Mouse (Mus musculus) monocyte, adult 59 days (primary cell): Measurements from ENCODE around the gene Dhx40. TPM values are rescaled to one million over a fixed set of nuclear protein-coding genes. Genes with fewer than 3 reads are reported as not detected.

Experiments used
- total RNA-seq, 2 experiments: library from RNA; stranded (reverse); gene quantifications; one replicate each; pipeline ENCODE4 v1.2.4; 2023

The Dhx40 gene
- 10 to 100 TPM; 63.5 to 75.5 TPM for total RNA-seq

DNA sequence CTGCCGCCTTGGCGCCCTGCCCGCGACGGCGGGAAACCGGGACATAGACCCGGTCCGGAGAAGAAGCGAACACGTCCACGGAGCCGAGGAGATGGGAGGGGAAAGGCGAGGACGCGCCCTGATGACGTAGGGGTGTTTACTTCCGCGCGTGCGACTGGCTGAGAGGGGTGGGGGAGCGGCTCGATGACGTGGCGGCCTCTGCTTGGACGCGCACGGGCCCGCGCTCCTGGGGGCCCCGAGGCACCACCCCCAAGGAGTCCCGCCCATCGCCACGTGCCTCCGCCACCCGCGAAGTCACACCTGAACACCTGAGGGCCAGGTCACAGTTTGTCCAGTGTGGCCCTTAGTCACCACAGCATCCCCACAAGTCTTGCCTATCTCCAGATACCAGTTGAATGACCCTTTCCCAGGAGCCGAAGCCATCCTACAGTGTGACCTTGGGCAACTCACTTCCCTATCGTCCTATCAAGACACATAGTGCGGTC is at the start of gene Dhx40:
Dhx40 (minus strand) TSS at position 242 of the 485 bp plus-strand sequence.

DNA sequence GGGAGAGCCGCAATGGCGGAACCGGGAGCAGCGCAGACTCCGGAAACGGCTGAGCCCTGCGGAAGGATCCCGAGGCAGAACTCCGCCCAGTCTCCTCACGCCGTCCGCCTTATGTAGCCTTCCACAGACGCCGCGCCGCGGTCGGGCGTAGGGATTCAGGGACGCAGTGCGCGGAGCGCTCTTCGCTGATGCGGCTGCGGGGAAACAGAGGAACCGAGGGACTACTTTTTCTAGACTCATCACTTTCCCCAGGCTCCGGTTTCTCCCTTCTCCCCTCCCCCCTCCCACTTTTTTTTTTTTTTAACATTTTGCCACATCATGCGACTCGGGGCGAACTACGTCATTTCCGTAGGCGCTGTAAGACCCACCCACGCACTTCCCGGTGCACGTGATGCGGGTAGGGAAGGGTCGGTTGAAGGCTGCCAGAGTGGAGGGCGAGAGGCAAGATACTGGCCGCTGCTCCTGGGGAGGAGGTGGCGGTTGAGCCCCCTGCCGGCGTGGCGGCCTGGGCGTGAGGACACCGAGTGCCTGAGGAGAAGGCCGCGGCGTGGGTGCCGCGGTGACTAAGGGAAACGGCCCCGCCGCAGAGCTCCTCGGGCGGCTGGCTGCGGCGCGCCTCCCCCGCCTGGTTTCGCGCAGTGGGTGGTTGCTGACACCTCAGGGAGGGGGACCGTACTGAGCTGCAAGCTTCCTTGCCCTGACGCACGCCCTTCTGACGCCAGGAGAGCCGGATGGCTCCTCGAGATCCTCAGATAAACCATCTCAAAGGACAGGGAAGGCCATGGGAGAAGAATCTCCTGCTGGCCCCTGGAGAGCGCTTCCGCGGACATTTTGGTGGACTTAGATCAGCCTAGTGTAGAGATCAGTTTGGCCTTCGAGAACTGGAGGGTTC is 49.8 kb downstream of the Dhx40 start, which contains the start of gene Cltc:
Cltc (minus strand) TSS at position 86 of the 892 bp plus-strand sequence.

Other genes starting within 250 kb of the Dhx40 start
- 100 to 1,000 TPM; 168 to 184 TPM for gene Vmp1, start 123.9 kb downstream of the Dhx40 start, total RNA-seq
- 1 to 10 TPM; 3.2 to 4.0 TPM for gene Ptrh2, start 123.8 kb downstream of the Dhx40 start, total RNA-seq
- 100 to 1,000 TPM; 229 to 271 TPM for gene Cltc, start 50.2 kb downstream of the Dhx40 start, total RNA-seq
- gene Ypel2, start 186.0 kb upstream of the Dhx40 start, total RNA-seq, result 10 to 100 TPM; 17.0 to 17.3 TPM